Mouse (Mus musculus) liver, postnatal 0 days (tissue): ENCODE measurements around the gene Mettl16.

Experiments
- CTCF ChIP-seq: sonication (generic); IDR thresholded peaks from 2 replicates; pipeline ENCODE4 v1.5.1; 2016; ENCODE audit warnings: antibody characterized with exemption, low read depth
- EP300 ChIP-seq: IDR thresholded peaks from 2 replicates; pipeline ENCODE4 v1.6.1; 2016; ENCODE audit warnings: antibody characterized with exemption, low read depth, mild to moderate bottlenecking

- TF ChIP-seq CTCF, result no peak
- no peak for TF ChIP-seq EP300
These were observed 106.2 kb downstream of the Mettl16 start for GRCm38 (mm10) chr11:74876801-74877200.
